Mouse (Mus musculus) limb, embryonic 11.5 days (tissue): ENCODE results near the gene Tspo. TPM values are rescaled to one million over a fixed set of nuclear protein-coding genes. Genes with fewer than 3 reads are reported as not detected.

Source experiments
- ATAC-seq: fragments of 200-750 bp; cut with Nextera tagmentation; 2 replicates; pipeline ENCODE4 v1.8.0; 2017; ENCODE audit warnings: low read depth; ENCODE audit not compliant: insufficient number of reproducible peaks, low FRiP score, low TSS enrichment
- DNase-seq: peaks from one replicate; pipeline ENCODE4 v3.0.0-alpha.2; 2015; ENCODE audit warnings: low spot score
- H3K27ac ChIP-seq: fragments of 300-500 bp; sonication (generic); replicated peaks from 2 replicates; pipeline ENCODE4 v1.5.1; 2014; ENCODE audit warnings: low read depth, mild to moderate bottlenecking, low read length
- H3K27me3 ChIP-seq: fragments of 300-500 bp; sonication (generic); 2 replicates; pipeline ENCODE4 v1.6.1; 2014; ENCODE audit warnings: mild to moderate bottlenecking, low read length, mixed read lengths; ENCODE audit not compliant: control insufficient read depth, insufficient read depth
- H3K36me3 ChIP-seq: fragments of 300-500 bp; sonication (generic); 2 replicates; pipeline ENCODE4 v1.6.1; 2014; ENCODE audit warnings: mild to moderate bottlenecking, low read length, moderate library complexity, mixed read lengths; ENCODE audit not compliant: control insufficient read depth, insufficient read depth
- H3K4me1 ChIP-seq: fragments of 300-500 bp; sonication (generic); 2 replicates; pipeline ENCODE4 v1.6.1; 2014; ENCODE audit warnings: low read length, mixed read lengths; ENCODE audit not compliant: control insufficient read depth, insufficient read depth
- H3K4me2 ChIP-seq: fragments of 300-500 bp; sonication (generic); 2 replicates; pipeline ENCODE4 v1.6.1; 2014; ENCODE audit warnings: low read depth, mild to moderate bottlenecking, moderate library complexity; ENCODE audit not compliant: severe bottlenecking
- H3K4me3 ChIP-seq: fragments of 300-500 bp; sonication (generic); 2 replicates; pipeline ENCODE4 v1.5.1; 2014; ENCODE audit warnings: low read depth, low read length
- H3K9ac ChIP-seq: fragments of 300-500 bp; sonication (generic); 2 replicates; pipeline ENCODE4 v1.6.1; 2014; ENCODE audit warnings: mild to moderate bottlenecking, low read length
- H3K9me3 ChIP-seq: fragments of 300-500 bp; sonication (generic); 2 replicates; pipeline ENCODE4 v1.6.1; 2016; ENCODE audit warnings: low read length; ENCODE audit not compliant: control insufficient read depth
- WGBS: fragments of 180-500 bp; shearing (Covaris S2); extraction: QIAGEN DNeasy Blood & Tissue Kit; methylation state at CpG from one replicate; pipeline ENCODE4 v1.1.7; 2014; 5-methylcytosine and 5-hydroxymethylcytosine counted together
- polyA plus RNA-seq: library from polyadenylated mRNA; unstranded; fragments of >200 nt; fragmentation: Nextera tagmentation; extraction: Ambion mirVana; gene quantifications from 2 replicates; pipeline ENCODE4 v1.2.1, GENCODE M21; 2014

The Tspo gene
- polyA plus RNA-seq, 1 experiment from 2014 or later, result 51.8 TPM

DNA sequence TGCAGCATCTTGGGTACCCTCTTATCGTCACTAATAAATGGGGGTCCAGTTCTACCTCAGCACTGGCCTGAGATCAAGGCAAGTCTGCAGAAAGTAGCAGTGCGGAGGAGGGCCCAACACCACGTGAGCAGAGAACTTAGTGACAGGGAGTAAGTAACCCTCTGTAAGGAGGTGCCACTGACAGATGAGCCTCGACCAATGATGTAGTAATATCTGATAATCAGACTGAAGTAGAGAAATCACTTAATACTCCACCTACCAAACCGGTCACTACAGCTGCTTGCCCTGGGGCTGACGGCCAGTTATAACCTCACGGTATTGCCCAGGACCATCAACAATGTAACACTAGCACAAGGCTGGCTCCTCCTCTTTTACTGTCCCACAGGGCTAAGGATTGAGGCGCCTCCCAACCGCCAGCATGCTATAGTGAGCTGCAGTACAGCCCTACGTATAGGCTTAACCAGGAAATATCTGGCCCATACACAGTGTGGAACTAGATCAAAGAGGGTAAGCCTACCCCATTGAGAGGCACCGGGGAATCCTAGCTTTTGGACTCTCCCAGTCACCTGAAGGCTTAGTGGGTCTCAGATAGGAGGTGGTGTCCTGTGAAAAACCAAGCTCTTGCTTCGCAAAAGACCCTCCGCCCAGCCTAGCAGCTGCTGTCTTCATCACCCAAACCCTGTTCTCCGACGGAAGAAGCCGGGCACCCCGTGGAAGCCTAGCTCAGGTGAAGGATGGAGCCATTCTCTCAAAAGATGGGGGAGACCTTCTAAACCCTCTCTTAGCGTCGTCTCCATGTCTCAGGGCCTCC, 30.5 kb downstream of the Tspo start:
- peak overlapping the region; percentile 87 for H3K4me3 ChIP-seq
- H3K27ac ChIP-seq, result peak overlapping the region; percentile 30; the same call in 1 of the 2 replicates
- H3K4me1 ChIP-seq, result peaks cover 11% of the 10 kb centered on the region
- H3K4me2 ChIP-seq, result peak overlapping the region; percentile 92
- H3K27me3 ChIP-seq, result no peaks in the 10 kb centered on the region
- WGBS, result 9% methylated on average over 19 of the region's 19 CpGs
- no peaks in the 10 kb centered on the region for H3K9me3 ChIP-seq
- H3K36me3 ChIP-seq, result peaks cover 2% of the 10 kb centered on the region; the same call in 1 of the 2 replicates
- DNase-seq, result peak; percentile 41
- ATAC-seq, result peak; percentile 44; the same call in 1 of the 2 replicates
- H3K9ac ChIP-seq, result peak overlapping the region; percentile 83

DNA sequence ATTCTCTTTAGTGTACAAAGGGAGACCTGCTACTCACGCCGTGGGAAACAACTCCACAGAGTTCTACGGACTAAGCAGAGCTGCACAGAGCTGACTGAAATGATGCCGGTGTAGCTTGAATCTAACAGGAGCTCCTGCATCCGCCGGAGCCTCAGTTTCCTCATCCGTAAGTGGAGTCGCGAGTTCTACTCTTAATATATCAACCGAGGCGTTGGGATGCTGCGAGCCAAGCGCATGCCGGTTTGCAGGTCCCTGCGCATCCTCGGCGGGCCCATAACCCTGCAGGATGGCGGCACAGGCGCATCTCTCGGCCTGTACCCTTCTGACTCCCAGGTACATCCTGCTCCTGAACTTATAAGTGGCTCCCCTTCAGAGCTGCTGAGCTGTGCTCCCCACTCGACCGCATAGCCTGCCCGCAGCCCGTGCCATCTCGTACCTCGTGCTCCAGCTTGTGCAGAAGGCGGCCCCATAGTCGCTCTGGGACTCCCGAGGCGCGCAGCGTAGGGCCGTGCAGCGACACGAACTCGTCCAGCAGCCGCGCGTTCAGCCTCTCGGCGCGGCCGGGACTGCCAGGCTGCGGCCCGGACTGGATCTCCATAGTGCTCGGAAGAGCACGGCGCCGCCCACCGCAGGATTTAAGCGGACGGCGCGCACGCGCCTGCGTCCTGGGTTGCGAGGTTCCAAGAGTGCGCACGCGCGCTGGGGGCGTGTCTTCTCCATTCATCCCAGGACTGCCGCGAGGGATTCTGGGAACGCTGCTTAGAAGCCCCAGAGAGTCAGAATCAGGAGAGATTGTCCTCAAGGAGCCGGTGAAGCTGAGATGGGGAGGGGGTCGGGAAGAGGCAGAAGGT, 31.3 kb downstream of the Tspo start, which contains the start of gene Ttll12:
TSS of gene Ttll12 (minus strand) at position 645 of the 851 bp plus-strand sequence.
- Histone ChIP-seq H3K27me3 (no peaks in the 10 kb centered on the region), H3K27ac (peak within 1 kb of the TSS; percentile 30; the same call in 1 of the 2 replicates), H3K4me1 (peaks cover 11% of the 10 kb centered on the region), H3K4me2 (peak within 1 kb of the TSS; percentile 92), H3K9ac (peak within 1 kb of the TSS; percentile 83), H3K36me3 (peaks cover 2% of the 10 kb centered on the region; the same call in 1 of the 2 replicates), H3K9me3 (no peaks in the 10 kb centered on the region), H3K4me3 (peak within 1 kb of the TSS; percentile 87)
- DNase-seq, result peak; percentile 97
- peak; percentile 86 for ATAC-seq
- WGBS, result under 1% methylated on average over 68 of the region's 68 CpGs

DNA sequence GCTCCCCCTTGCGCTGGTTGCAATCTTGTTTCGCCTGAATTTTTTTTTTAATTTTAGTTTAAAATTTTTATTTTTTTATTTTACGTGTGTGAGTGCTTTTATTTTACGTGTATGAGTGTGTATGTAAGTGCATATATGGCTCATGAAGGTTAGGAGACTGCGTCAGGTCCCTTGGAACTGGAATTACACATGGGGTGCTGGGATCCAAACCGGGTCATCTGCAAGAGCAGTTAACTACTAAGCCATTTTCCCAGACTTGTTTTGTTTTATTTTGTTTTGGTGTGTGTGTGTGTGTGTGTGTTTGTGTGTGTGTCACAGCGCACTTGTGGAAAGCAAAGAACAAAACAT, 31.9 kb downstream of the Tspo start:
- DNase-seq (no peak), ATAC-seq (no peak)
- no peak overlapping the region for H3K27ac ChIP-seq
- no peaks in the 10 kb centered on the region for H3K36me3 ChIP-seq
- H3K27me3 ChIP-seq, result no peaks in the 10 kb centered on the region
- H3K4me3 ChIP-seq, result peak overlapping the region; percentile 87
- H3K4me1 ChIP-seq, result peaks cover 11% of the 10 kb centered on the region
- peak overlapping the region; percentile 92; the same call in 1 of the 2 replicates for H3K4me2 ChIP-seq
- H3K9ac ChIP-seq, result peak overlapping the region; percentile 83; the same call in 1 of the 2 replicates
- WGBS, result 39% methylated on average over 7 of the region's 7 CpGs
- no peaks in the 10 kb centered on the region for H3K9me3 ChIP-seq

DNA sequence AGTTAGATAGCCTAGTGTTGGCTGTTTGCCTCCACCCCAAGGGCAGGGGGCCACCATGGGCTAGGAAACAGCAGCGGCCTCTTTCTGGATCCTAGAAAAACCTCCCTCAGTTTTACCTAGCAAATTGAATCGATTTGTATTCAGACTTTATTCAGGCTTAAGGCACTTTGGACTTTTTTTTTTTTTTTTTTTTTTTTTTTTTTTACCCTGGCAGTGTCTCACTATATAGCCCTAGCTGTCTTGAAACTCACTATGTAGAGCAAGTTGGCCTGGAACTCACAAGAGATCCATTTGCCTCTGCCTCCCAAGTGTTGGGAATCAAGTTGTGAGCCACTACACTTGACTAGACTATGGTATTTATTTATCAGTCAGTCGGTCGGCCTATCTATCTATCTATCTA, 33.4 kb downstream of the Tspo start:
- H3K9me3 ChIP-seq, result no peaks in the 10 kb centered on the region
- H3K27ac ChIP-seq, result no peak overlapping the region
- H3K4me2 ChIP-seq, result no peak overlapping the region
- WGBS, result 90% methylated on average over 4 of the region's 4 CpGs
- no peak for ATAC-seq
- no peak overlapping the region for H3K4me3 ChIP-seq
- H3K27me3 ChIP-seq, result no peaks in the 10 kb centered on the region
- H3K36me3 ChIP-seq, result no peaks in the 10 kb centered on the region
- no peak for DNase-seq
- H3K4me1 ChIP-seq, result peaks cover 11% of the 10 kb centered on the region
- H3K9ac ChIP-seq, result no peak overlapping the region

DNA sequence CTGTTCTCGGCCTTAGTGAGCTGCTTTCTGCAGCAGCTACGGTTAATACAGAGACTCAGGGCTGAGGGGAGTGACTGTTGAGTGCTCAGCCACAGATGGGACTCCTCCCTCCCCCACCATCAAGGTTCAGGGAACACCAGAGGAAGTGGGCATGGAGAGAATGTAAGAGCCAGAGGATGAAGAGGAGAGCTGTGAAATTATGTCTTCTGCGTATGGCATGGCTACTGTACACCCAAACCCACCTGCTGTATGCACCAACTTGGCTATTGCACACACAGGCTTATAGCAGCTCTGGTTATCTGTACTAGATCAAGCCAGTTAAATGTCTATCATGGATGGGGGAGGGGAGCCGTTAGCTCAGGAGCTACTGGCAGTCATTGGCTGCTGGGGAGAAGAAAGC, 37.8 kb downstream of the Tspo start:
- H3K4me3 ChIP-seq, result no peak overlapping the region
- peaks cover 2% of the 10 kb centered on the region; the same call in 1 of the 2 replicates for H3K36me3 ChIP-seq
- H3K27me3 ChIP-seq, result no peaks in the 10 kb centered on the region
- no peak overlapping the region for H3K4me2 ChIP-seq
- ATAC-seq (no peak), DNase-seq (no peak)
- H3K27ac ChIP-seq, result no peak overlapping the region
- H3K4me1 ChIP-seq, result no peaks in the 10 kb centered on the region
- H3K9ac ChIP-seq, result no peak overlapping the region
- WGBS, result 74% methylated on average over 4 of the region's 4 CpGs
- H3K9me3 ChIP-seq, result no peaks in the 10 kb centered on the region

DNA sequence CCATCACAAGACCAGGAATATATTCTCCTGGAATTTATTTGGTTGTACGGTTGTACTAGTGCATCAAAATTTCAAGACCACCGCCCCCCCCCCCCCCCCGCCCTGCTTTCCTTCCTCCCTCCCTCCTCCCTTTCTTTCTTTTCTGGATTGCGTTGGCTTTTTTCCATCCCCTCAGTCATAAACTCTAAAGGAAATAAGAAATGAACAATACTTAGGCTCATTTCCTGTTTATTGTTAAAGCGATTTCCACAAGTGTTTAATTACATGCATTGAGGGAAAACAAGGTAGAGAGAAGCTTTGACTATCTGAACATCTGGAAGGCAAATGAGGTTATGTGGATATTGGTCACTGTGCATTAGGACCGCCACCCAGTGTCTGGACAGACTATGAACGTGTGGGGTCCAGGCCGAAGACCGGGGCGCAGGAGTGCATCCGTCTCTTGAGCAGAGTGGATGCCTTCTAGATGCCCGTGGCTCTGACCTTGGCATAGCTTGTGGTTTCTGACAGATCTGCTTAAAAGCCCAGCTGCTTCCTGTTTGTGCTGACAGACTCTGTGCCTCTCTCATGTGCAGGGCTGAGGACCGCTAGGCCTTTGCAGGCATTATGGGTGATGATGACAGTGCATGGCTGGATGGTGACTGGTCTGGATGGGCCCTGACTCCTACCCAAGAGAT, 39.1 kb downstream of the Tspo start:
- ATAC-seq (no peak), DNase-seq (no peak)
- Histone ChIP-seq H3K4me3 (no peak overlapping the region), H3K9ac (no peak overlapping the region), H3K4me2 (no peak overlapping the region), H3K36me3 (peaks cover 2% of the 10 kb centered on the region; the same call in 1 of the 2 replicates), H3K27me3 (no peaks in the 10 kb centered on the region), H3K27ac (no peak overlapping the region), H3K4me1 (no peaks in the 10 kb centered on the region), H3K9me3 (no peaks in the 10 kb centered on the region)
- 73% methylated on average over 13 of the region's 13 CpGs for WGBS

DNA sequence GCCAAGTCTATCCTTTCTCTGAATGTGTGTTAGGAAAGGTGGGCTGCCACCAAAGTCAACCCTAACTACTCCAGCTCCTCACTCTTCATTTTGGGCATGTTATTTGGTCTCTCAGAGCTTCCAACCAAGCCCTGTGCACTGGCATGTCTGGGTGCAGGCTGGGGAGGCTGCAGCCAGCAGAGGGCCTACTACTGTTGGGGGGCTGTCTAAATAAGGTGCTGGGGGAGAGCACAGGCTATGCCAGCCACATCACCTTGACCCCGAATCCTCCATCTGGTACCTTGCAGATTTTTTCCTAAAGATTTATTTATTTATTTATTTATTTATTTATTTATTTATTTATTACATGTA, 39.6 kb downstream of the Tspo start:
- Histone ChIP-seq H3K4me3 (no peak overlapping the region), H3K9ac (no peak overlapping the region), H3K4me1 (no peaks in the 10 kb centered on the region), H3K9me3 (no peaks in the 10 kb centered on the region), H3K4me2 (no peak overlapping the region), H3K27ac (no peak overlapping the region), H3K36me3 (peaks cover 2% of the 10 kb centered on the region; the same call in 1 of the 2 replicates), H3K27me3 (no peaks in the 10 kb centered on the region)
- no peak for ATAC-seq
- no peak for DNase-seq
- 95% methylated on average over 1 of the region's 1 CpGs for WGBS

DNA sequence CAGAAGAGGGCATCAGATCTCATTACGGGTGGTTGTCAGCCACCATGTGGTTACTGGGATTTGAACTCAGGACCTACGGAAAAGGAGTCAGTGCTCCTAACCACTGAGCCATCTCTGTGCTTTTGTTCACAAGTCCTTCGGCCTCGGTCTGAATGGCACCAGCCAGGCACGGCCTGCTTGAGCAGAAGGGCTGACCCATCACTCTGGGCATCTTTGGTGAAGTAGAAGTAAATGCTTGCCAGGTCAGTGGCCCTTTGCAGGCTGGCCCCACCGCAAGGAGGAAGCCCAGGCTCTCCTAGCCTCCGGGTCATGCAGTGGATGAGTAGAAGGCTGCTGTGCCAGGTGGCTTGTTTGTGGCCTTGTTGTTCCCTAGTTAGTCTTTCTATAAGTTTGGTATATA, 40.0 kb downstream of the Tspo start:
- 96% methylated on average over 7 of the region's 7 CpGs for WGBS
- no peaks in the 10 kb centered on the region for H3K4me1 ChIP-seq
- no peaks in the 10 kb centered on the region for H3K9me3 ChIP-seq
- peaks cover 2% of the 10 kb centered on the region; the same call in 1 of the 2 replicates for H3K36me3 ChIP-seq
- no peaks in the 10 kb centered on the region for H3K27me3 ChIP-seq
- no peak overlapping the region for H3K9ac ChIP-seq
- H3K27ac ChIP-seq, result no peak overlapping the region
- DNase-seq (no peak), ATAC-seq (no peak)
- H3K4me2 ChIP-seq, result no peak overlapping the region
- no peak overlapping the region for H3K4me3 ChIP-seq
